Mouse (Mus musculus): ENCODE measurements around the gene Olfr1316.

Gene Olfr1316

GRCm38 (mm10) chr2:112134877-112135276 is at the start of gene Olfr1316:
Olfr1316 (minus strand) TSS chr2:112134977.
- DNase-seq (ENCODE audit: low spot score) = no peak

- DNase-seq (ENCODE audit: low spot score) = no peak
Measured at GRCm38 (mm10) chr2:112153898-112154297, 19.1 kb upstream of the Olfr1316 start, which contains the start of gene Olfr1318. Olfr1318 (plus strand) TSS chr2:112154198.

- DNase-seq (ENCODE audit: low spot score) = no peak
Measured at GRCm38 (mm10) chr2:112140029-112140428, 5.3 kb upstream of the Olfr1316 start, which contains the start of gene Olfr1317. Olfr1317 (plus strand) TSS chr2:112140329.

GRCm38 (mm10) chr2:112115340-112115739 is 19.4 kb downstream of the Olfr1316 start, which contains the start of gene Olfr1315-ps1:
Olfr1315-ps1 (minus strand) TSS chr2:112115440.
- no peak for DNase-seq (ENCODE audit: low spot score)

GRCm38 (mm10) chr2:112096681-112097080 is 38.1 kb downstream of the Olfr1316 start, which contains the start of gene Olfr1314:
Olfr1314 (minus strand) TSS chr2:112096781.
- no peak for DNase-seq (ENCODE audit: low spot score)

- no peak for DNase-seq (ENCODE audit: low spot score)
Measured at GRCm38 (mm10) chr2:112077743-112078142, 57.0 kb downstream of the Olfr1316 start, which contains the start of gene Olfr1313. Olfr1313 (minus strand) TSS chr2:112077843.
